Mouse (Mus musculus): ENCODE data around the gene Gng7.

DNA sequence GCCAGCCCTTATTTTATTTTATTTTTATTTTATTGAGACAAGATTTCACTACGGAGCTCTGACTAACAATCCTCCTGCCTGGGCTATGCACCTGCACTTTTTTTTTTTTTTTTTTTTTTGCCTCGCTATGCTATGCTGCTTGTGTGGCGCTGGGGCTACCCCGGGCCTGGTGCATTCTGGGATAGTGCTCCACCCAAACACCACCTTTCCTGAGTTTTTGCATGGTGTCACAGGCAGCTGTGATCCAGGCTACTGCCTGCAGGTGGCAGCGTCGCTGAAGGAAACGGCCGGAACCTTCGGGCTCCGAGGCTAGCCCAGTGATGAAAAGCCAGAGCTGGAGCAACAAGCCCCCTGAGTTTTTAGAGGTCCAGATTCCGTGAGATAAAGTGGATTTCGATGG lies 16.0 kb downstream of the Gng7 start:
- TF ChIP-seq POLR2A (IDR thresholded peaks at IDR 0.05; ENCODE audit: borderline replicate concordance, extremely low read depth, low read depth, low read length) (no peak), CTCF (IDR thresholded peaks at IDR 0.05; ENCODE audit: insufficient read depth, low read length) (peak; percentile 57)
